Mouse (Mus musculus) heart, adult 2 months (tissue): ENCODE measurements at regions not wholly inside any gene's neighbourhood (a gene's known extent, or its start where the extent isn't known, plus 50 kb on each side); places are given as distances from the start of the nearest gene placed in this dataset.

Source experiments
- CTCF ChIP-seq: fragments of 200-600 bp; IDR thresholded peaks from 2 replicates; pipeline ENCODE4 v1.8.1; 2022; ENCODE audit warnings: antibody characterized with exemption, mild to moderate bottlenecking, moderate library complexity
- POLR2A ChIP-seq: fragments of 200-500 bp; IDR thresholded peaks from 2 replicates; pipeline ENCODE4 v1.6.1; 2011; ENCODE audit warnings: mild to moderate bottlenecking, low read depth, low read length, control low read depth; ENCODE audit not compliant: insufficient read depth

GRCm38 (mm10) chr15:45510271-45510670 lies 5376.1 kb downstream of the 9330182O14Rik start:
- TF ChIP-seq CTCF: peak; percentile 20; the same call in 1 of the 2 replicates
- no peak for TF ChIP-seq POLR2A
